Mouse (Mus musculus) small intestine, adult 2 months (tissue): ENCODE data around the gene Akap17b. TPM values are rescaled to one million over a fixed set of nuclear protein-coding genes. Genes with fewer than 3 reads are reported as not detected.
"Not testable (repeated sequence)": the region's sequence is repeated elsewhere in the genome, so short reads cannot be mapped to it uniquely, and the experiment has no call there.

Experiments
- H3K27ac ChIP-seq: fragments of 200-500 bp; 2 replicates; pipeline ENCODE4 v1.5.1; 2012; ENCODE audit warnings: low read depth, low read length, control low read depth, inconsistent platforms; ENCODE audit not compliant: insufficient read depth
- H3K27me3 ChIP-seq: fragments of 200-500 bp; 2 replicates; pipeline ENCODE4 v1.6.1; 2012; ENCODE audit warnings: mild to moderate bottlenecking, moderate library complexity, low read length, inconsistent platforms; ENCODE audit not compliant: control insufficient read depth, insufficient read depth
- H3K36me3 ChIP-seq: fragments of 200-500 bp; 2 replicates; pipeline ENCODE4 v1.6.1; 2012; ENCODE audit warnings: mild to moderate bottlenecking, low read length, control low read depth, inconsistent platforms; ENCODE audit not compliant: control insufficient read depth, insufficient read depth
- H3K4me1 ChIP-seq: fragments of 200-500 bp; 2 replicates; pipeline ENCODE4 v1.6.1; 2012; ENCODE audit warnings: low read length, inconsistent platforms, mixed read lengths; ENCODE audit not compliant: control insufficient read depth, insufficient read depth, insufficient read length
- H3K4me3 ChIP-seq: fragments of 200-500 bp; 2 replicates; pipeline ENCODE4 v1.5.1; 2012; ENCODE audit warnings: low read depth, mild to moderate bottlenecking, control low read depth, inconsistent platforms, low read length, moderate library complexity
- CTCF ChIP-seq: fragments of 200-500 bp; IDR thresholded peaks from 2 replicates; pipeline ENCODE4 v1.5.1; 2012; ENCODE audit warnings: low read depth, mild to moderate bottlenecking, control low read depth, inconsistent platforms, low read length, moderate library complexity, mixed read lengths; ENCODE audit not compliant: insufficient replicate concordance, insufficient read length; ENCODE audit errors: extremely low read depth
- POLR2A ChIP-seq: fragments of 200-500 bp; IDR thresholded peaks from 2 replicates; pipeline ENCODE4 v1.6.1; 2012; ENCODE audit warnings: low read depth, mild to moderate bottlenecking, control low read depth, inconsistent platforms, low read length, moderate library complexity
- WGBS: fragments of 180-500 bp; shearing (Covaris S2); methylation state at CpG from one replicate; pipeline ENCODE4 v1.1.7; 2018; 5-methylcytosine and 5-hydroxymethylcytosine counted together
- polyA plus RNA-seq: library from polyadenylated mRNA; depleted of rRNA; stranded (reverse); fragments of >200 nt; gene quantifications from 2 replicates; pipeline ENCODE4 v1.2.3, GENCODE M21; 2012

Akap17b gene
- polyA plus RNA-seq, 1 experiment = 0.20 TPM

DNA sequence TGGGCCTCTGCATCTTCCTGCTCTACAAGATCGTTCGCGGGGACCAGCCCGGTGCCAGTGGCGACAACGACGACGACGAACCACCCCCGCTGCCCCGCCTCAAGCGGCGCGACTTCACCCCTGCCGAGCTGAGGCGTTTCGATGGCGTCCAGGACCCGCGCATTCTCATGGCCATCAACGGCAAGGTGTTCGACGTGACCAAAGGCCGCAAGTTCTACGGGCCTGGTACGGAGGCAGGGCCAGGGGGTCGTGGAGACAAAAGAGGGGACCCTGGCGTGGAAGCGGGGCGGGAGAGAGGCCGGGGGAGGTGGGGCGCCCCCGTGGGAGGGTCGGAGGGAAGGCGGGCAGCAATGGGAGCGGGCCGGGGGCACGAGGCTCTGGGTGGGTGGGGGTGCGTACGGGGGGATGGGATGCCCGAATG lies 46.8 kb downstream of the Akap17b start:
- Histone ChIP-seq H3K27ac (peak overlapping the region; percentile 70), H3K36me3 (peaks cover 3% of the 10 kb centered on the region; the same call in 1 of the 2 replicates), H3K27me3 (no peaks in the 10 kb centered on the region), H3K4me1 (peaks cover 7% of the 10 kb centered on the region; the same call in 1 of the 2 replicates), H3K4me3 (peak overlapping the region; percentile 100)
- no peak for TF ChIP-seq POLR2A
- no peak for TF ChIP-seq CTCF
- WGBS = 12% methylated on average over 39 of the region's 41 CpGs

DNA sequence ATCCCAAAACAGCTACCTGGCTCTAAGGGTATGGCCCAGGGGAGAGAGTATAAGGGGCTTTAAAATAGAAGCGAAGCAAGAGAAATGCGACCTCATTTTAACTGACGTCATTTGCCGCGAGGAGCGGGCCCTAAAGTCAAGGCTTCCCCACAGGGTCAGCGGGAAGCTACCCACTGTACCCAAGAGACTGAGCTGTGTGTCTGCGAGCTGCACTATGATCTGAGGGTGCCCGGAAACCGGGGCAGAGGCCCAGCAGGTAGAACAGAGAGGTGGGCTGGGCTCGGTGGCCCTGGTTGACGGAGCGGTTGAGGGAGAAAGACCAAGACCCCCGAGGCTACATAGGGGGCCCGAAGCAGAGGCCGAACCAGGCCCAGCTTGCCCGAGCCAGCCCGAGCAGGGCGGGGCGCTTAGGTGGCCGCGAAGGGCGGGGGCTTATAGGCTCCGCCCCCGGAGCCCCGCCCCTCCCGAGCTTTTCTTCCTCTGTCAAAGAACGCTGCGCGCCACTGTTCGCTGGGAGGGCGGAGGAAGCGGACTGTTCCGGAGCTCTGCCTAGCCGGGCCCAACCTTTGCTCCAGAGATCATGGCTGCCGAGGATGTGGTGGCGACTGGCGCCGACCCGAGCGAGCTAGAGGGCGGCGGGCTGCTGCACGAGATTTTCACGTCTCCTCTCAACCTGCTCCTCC lies 47.3 kb downstream of the Akap17b start, which contains the start of gene Pgrmc1:
Gene Pgrmc1, plus strand, starts transcription at position 500 of the 683 bp plus-strand sequence.
- TF ChIP-seq CTCF = no peak
- TF ChIP-seq POLR2A = peak; percentile 96
- Histone ChIP-seq H3K27ac (peak within 1 kb of the TSS; percentile 70), H3K27me3 (no peaks in the 10 kb centered on the region), H3K36me3 (peaks cover 2% of the 10 kb centered on the region; the same call in 1 of the 2 replicates), H3K4me3 (peak within 1 kb of the TSS; percentile 100), H3K4me1 (peaks cover 7% of the 10 kb centered on the region; the same call in 1 of the 2 replicates)
- 20% methylated on average over 34 of the region's 45 CpGs for WGBS

DNA sequence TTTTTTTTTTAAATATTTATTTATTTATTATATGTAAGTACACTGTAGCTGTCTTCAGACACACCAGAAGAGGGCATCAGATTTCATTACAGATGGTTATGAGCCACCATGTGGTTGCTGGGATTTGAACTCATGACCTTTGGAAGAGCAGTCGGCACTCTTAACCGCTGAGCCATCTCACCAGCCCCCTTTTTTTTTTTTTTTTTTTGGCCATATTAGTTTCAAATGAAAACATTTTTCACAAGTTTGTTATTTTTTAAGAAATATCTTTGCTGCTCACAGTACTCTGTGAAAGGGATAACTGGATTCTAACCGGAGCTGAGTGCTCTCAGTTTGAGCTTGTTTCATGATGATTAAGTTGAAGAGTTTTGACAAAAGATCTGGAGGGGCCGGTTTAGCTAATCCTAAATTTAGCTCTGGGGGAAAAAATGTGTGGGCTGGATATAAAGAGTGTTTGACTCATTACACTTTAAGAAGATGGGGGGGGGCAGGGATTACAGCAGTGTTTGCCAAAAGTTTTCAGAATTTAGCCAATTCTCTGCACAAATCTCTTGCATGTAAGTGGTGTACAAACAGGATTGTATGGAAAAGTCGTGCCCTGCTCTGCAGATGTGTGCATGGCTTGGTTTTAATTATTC lies 48.6 kb downstream of the Akap17b start:
- H3K36me3 ChIP-seq, H3K27ac ChIP-seq, H3K4me1 ChIP-seq, H3K27me3 ChIP-seq, H3K4me3 ChIP-seq: not testable (repeated sequence)
- WGBS = 84% methylated on average over 5 of the region's 5 CpGs

DNA sequence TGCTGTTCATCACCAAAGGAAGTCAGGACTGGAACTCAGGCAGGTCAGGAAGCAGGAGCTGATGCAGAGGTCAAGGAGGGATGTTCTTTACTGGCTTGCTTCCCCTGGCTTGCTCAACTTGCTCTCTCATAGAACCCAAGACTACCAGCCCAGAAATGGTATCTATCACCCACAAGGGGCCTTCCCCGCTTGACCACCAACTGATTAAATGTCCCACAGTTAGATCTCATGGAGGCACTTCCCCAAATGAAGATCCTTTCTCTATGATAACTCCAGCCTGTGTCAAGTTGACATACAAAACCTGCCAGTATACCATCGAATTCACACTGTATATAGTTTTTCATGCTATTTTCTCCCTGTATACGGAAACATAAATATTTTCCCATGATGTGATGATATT lies 49.9 kb downstream of the Akap17b start:
- H3K27me3 ChIP-seq = no peaks in the 10 kb centered on the region
- H3K4me1 ChIP-seq = peaks cover 6% of the 10 kb centered on the region; the same call in 1 of the 2 replicates
- 93% methylated on average over 3 of the region's 3 CpGs for WGBS
- H3K36me3 ChIP-seq = no peaks in the 10 kb centered on the region
- no peak overlapping the region for H3K27ac ChIP-seq
- no peak for TF ChIP-seq POLR2A
- no peak for TF ChIP-seq CTCF
- no peak overlapping the region for H3K4me3 ChIP-seq

DNA sequence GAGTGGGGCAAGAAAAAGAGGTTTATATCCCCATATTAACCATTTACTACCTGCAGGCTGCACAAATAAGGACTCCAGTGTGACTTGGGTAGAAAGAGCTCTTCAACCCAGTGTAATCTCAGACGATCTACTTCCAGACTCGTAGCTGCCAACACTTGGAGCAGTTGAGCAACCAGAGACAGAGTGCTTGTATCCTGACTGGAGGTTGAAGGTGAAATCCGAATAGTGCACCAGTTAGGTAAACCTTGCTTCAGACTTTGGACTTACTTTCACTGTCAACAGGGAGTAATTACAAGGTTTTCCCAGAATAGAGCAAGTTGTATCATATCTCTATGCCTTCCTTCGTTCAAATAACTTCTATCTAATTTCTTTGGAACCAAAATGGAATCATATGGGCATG lies 53.7 kb downstream of the Akap17b start:
- Histone ChIP-seq H3K4me3 (no peak overlapping the region), H3K36me3 (no peaks in the 10 kb centered on the region), H3K4me1 (no peaks in the 10 kb centered on the region), H3K27me3 (no peaks in the 10 kb centered on the region), H3K27ac (no peak overlapping the region)
- TF ChIP-seq CTCF (no peak), POLR2A (no peak)
- WGBS = 28% methylated on average over 4 of the region's 4 CpGs

DNA sequence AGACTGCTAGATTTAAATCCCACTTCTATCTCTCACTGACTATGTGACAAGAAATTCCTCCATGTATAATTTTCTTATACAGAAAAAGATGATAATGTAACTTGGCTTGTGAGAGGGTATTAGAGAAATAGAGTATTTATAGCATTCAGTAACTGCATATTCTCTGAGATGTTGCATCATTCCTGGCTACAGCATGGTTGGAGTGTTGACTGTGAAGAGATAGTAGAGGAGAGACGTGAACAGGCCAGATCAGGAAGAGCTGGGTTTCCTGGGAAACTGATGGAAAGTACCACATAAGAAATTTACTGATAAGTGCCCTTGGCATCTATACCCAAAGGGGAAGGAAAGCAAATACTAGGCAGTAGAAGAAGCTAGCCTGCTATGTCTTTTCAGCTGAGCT lies 54.1 kb downstream of the Akap17b start:
- TF ChIP-seq CTCF (no peak), POLR2A (no peak)
- Histone ChIP-seq H3K36me3 (no peaks in the 10 kb centered on the region), H3K4me1 (no peaks in the 10 kb centered on the region), H3K4me3 (no peak overlapping the region), H3K27ac (no peak overlapping the region), H3K27me3 (no peaks in the 10 kb centered on the region)
- WGBS = 44% methylated on average over 1 of the region's 1 CpGs

DNA sequence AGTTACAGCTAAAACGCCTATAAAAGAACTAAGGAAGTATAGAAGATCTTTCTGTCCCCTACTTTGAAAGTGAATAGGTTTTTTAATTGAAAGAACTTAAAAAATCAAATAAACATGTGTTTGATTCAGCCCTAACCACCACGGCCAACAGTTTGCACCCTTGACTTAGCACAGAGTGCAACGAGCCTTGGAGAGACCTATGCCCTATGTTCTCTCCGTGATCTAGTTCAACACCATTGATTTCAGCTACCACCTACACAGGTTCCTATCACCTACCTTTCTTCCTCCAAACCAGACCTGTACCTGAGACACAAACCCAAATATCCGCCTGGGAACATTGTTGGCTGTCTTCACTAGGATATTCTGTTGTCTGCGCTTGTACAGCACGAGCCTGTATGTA lies 54.9 kb downstream of the Akap17b start:
- 83% methylated on average over 7 of the region's 7 CpGs for WGBS
- no peaks in the 10 kb centered on the region for H3K36me3 ChIP-seq
- TF ChIP-seq POLR2A (no peak), CTCF (no peak)
- H3K4me1 ChIP-seq = no peaks in the 10 kb centered on the region
- no peaks in the 10 kb centered on the region for H3K27me3 ChIP-seq
- no peak overlapping the region for H3K4me3 ChIP-seq
- H3K27ac ChIP-seq = no peak overlapping the region
